ENCODE assay signal across 8 mouse cellular contexts in genomic region chr17:15535943-15536342, GRCm38 (mm10). TPM values are rescaled to one million over a fixed set of nuclear protein-coding genes. Genes with fewer than 3 reads are reported as not detected.
DNase-seq lines count a peak whose midpoint lies in the region; ATAC-seq and TF ChIP-seq lines count a peak whose summit lies in the region.

No protein-coding gene starts in this region.

- DNase-seq in lung, postnatal 0 days (ENCODE audit: low spot score) = no peak
- no peak for DNase-seq in lung, postnatal 25 days (ENCODE audit: low spot score)
- DNase-seq in c-Kit-positive CD71-positive TER-119-positive erythroid progenitor cells, embryonic 14.5 days (ENCODE audit: low spot score) = no peak
- DNase-seq in kidney, adult 9 months = no peak
- DNase-seq in thymus, adult 18-20 months = no peak

- H3K9me3 ChIP-seq in lung, postnatal 0 days (ENCODE audit: low read length) = no peaks in the 10 kb centered on the region
- no peaks in the 10 kb centered on the region for H3K9me3 ChIP-seq in forebrain, embryonic 12.5 days
- no peaks in the 10 kb centered on the region for H3K9me3 ChIP-seq in liver, embryonic 12.5 days (replicated peaks)
- no peaks in the 10 kb centered on the region for H3K9me3 ChIP-seq in stomach, embryonic 16.5 days (replicated peaks; ENCODE audit: control insufficient read depth, low read length)

- no peak overlapping the region for H3K9ac ChIP-seq in lung, postnatal 0 days (replicated peaks; ENCODE audit: low read depth)
- H3K9ac ChIP-seq in forebrain, embryonic 12.5 days = no peak overlapping the region
- H3K9ac ChIP-seq in liver, embryonic 12.5 days = no peak overlapping the region
- no peak overlapping the region for H3K9ac ChIP-seq in stomach, embryonic 16.5 days (ENCODE audit: low read length)

- H3K4me2 ChIP-seq in lung, postnatal 0 days (replicated peaks; ENCODE audit: low read depth, low read length) = peak overlapping the region; percentile 56
- H3K4me2 ChIP-seq in forebrain, embryonic 12.5 days = peak overlapping the region; percentile 87
- H3K4me2 ChIP-seq in liver, embryonic 12.5 days = peak overlapping the region; percentile 65
- peak overlapping the region; percentile 77 for H3K4me2 ChIP-seq in stomach, embryonic 16.5 days (ENCODE audit: low read depth, low read length)

- H3K4me1 ChIP-seq in lung, postnatal 0 days (ENCODE audit: insufficient read depth, low read depth, low read length) = peaks cover 7% of the 10 kb centered on the region; the same call in 1 of the 2 replicates
- H3K4me1 ChIP-seq in forebrain, embryonic 12.5 days = peaks cover 4% of the 10 kb centered on the region; the same call in 1 of the 2 replicates
- no peaks in the 10 kb centered on the region for H3K4me1 ChIP-seq in liver, embryonic 12.5 days
- no peaks in the 10 kb centered on the region for H3K4me1 ChIP-seq in stomach, embryonic 16.5 days (ENCODE audit: control insufficient read depth, insufficient read depth, low read length)

- WGBS in lung, postnatal 0 days = 15% methylated on average over 8 of the region's 8 CpGs
- WGBS in forebrain, embryonic 12.5 days = 19% methylated on average over 8 of the region's 8 CpGs
- WGBS in liver, embryonic 12.5 days (ENCODE audit: insufficient replicate concordance) = 10% methylated on average over 8 of the region's 8 CpGs
- WGBS in stomach, embryonic 16.5 days = 22% methylated on average over 8 of the region's 8 CpGs

- H3K27me3 ChIP-seq in lung, postnatal 0 days (replicated peaks; ENCODE audit: insufficient read depth, low read length) = no peaks in the 10 kb centered on the region
- peaks cover 21% of the 10 kb centered on the region for H3K27me3 ChIP-seq in forebrain, embryonic 12.5 days
- peaks cover 36% of the 10 kb centered on the region for H3K27me3 ChIP-seq in liver, embryonic 12.5 days (replicated peaks)
- peaks cover 3% of the 10 kb centered on the region; the same call in 1 of the 2 replicates for H3K27me3 ChIP-seq in stomach, embryonic 16.5 days (ENCODE audit: control insufficient read depth, insufficient read depth, low read length)

- TF ChIP-seq EP300 in lung, postnatal 0 days (IDR thresholded peaks at IDR 0.05) = no peak

- no peak overlapping the region for H3K27ac ChIP-seq in lung, postnatal 0 days (ENCODE audit: low read length)
- no peak overlapping the region for H3K27ac ChIP-seq in forebrain, embryonic 12.5 days
- no peak overlapping the region for H3K27ac ChIP-seq in liver, embryonic 12.5 days
- no peak overlapping the region for H3K27ac ChIP-seq in stomach, embryonic 16.5 days (ENCODE audit: low read length)

- no peaks in the 10 kb centered on the region for H3K36me3 ChIP-seq in lung, postnatal 0 days (ENCODE audit: insufficient read depth, low read length)
- H3K36me3 ChIP-seq in forebrain, embryonic 12.5 days (replicated peaks) = no peaks in the 10 kb centered on the region
- H3K36me3 ChIP-seq in liver, embryonic 12.5 days = no peaks in the 10 kb centered on the region
- no peaks in the 10 kb centered on the region for H3K36me3 ChIP-seq in stomach, embryonic 16.5 days (ENCODE audit: control insufficient read depth, insufficient read depth, low read length)

- H3K4me3 ChIP-seq in lung, postnatal 0 days (ENCODE audit: low read depth, low read length) = peak overlapping the region; percentile 34
- H3K4me3 ChIP-seq in forebrain, embryonic 12.5 days (replicated peaks) = peak overlapping the region; percentile 54
- H3K4me3 ChIP-seq in liver, embryonic 12.5 days = peak overlapping the region; percentile 43
- H3K4me3 ChIP-seq in stomach, embryonic 16.5 days (replicated peaks; ENCODE audit: low read length) = peak overlapping the region; percentile 52

- TF ChIP-seq CTCF in lung, postnatal 0 days (IDR thresholded peaks at IDR 0.05) = no peak

- ATAC-seq in lung, postnatal 0 days = no peak
- ATAC-seq in forebrain, embryonic 12.5 days (ENCODE audit: low FRiP score) = no peak
- ATAC-seq in liver, embryonic 12.5 days = no peak
- no peak for ATAC-seq in stomach, embryonic 16.5 days (ENCODE audit: insufficient read depth, low FRiP score)

RNA-seq across cellular contexts. Expression of gene Pdcd2, which starts 8.8 kb away (rescaled TPM):
- polyA plus RNA-seq in lung, postnatal 0 days (2015; fragmentation: Nextera tagmentation; extraction: Ambion mirVana) = 26.5 and 29.0 TPM in 2 replicates
- polyA plus RNA-seq in forebrain, embryonic 12.5 days (2016; fragmentation: Nextera tagmentation; extraction: Ambion mirVana) = 54.9 and 65.1 TPM in 2 replicates
- polyA plus RNA-seq in liver, embryonic 12.5 days (2016; fragmentation: Nextera tagmentation; extraction: Ambion mirVana) = 39.2 and 39.8 TPM in 2 replicates
- 31.1 and 42.6 TPM in 2 replicates for polyA plus RNA-seq in stomach, embryonic 16.5 days (2015; fragmentation: Nextera tagmentation; extraction: Ambion mirVana)

RNA-seq across cellular contexts. Expression of gene Prdm9, which starts 28.2 kb away (rescaled TPM):
- polyA plus RNA-seq in lung, postnatal 0 days (2015; fragmentation: Nextera tagmentation; extraction: Ambion mirVana) = 1.3 and 1.5 TPM in 2 replicates
- polyA plus RNA-seq in forebrain, embryonic 12.5 days (2016; fragmentation: Nextera tagmentation; extraction: Ambion mirVana) = 3.0 and 3.2 TPM in 2 replicates
- 0.80 and 0.83 TPM in 2 replicates for polyA plus RNA-seq in liver, embryonic 12.5 days (2016; fragmentation: Nextera tagmentation; extraction: Ambion mirVana)
- polyA plus RNA-seq in stomach, embryonic 16.5 days (2015; fragmentation: Nextera tagmentation; extraction: Ambion mirVana) = 1.7 and 2.3 TPM in 2 replicates

RNA-seq across cellular contexts. Expression of gene Tbp, which starts 36.3 kb away (rescaled TPM):
- 29.4 and 29.9 TPM in 2 replicates for polyA plus RNA-seq in lung, postnatal 0 days (2015; fragmentation: Nextera tagmentation; extraction: Ambion mirVana)
- 69.8 and 70.5 TPM in 2 replicates for polyA plus RNA-seq in forebrain, embryonic 12.5 days (2016; fragmentation: Nextera tagmentation; extraction: Ambion mirVana)
- polyA plus RNA-seq in liver, embryonic 12.5 days (2016; fragmentation: Nextera tagmentation; extraction: Ambion mirVana) = 27.6 and 28.2 TPM in 2 replicates
- 38.0 and 39.8 TPM in 2 replicates for polyA plus RNA-seq in stomach, embryonic 16.5 days (2015; fragmentation: Nextera tagmentation; extraction: Ambion mirVana)

RNA-seq across cellular contexts. Expression of gene Psmb1, which starts 36.4 kb away (rescaled TPM):
- 201 and 214 TPM in 2 replicates for polyA plus RNA-seq in lung, postnatal 0 days (2015; fragmentation: Nextera tagmentation; extraction: Ambion mirVana)
- 236 and 238 TPM in 2 replicates for polyA plus RNA-seq in forebrain, embryonic 12.5 days (2016; fragmentation: Nextera tagmentation; extraction: Ambion mirVana)
- polyA plus RNA-seq in liver, embryonic 12.5 days (2016; fragmentation: Nextera tagmentation; extraction: Ambion mirVana) = 175 and 181 TPM in 2 replicates
- polyA plus RNA-seq in stomach, embryonic 16.5 days (2015; fragmentation: Nextera tagmentation; extraction: Ambion mirVana) = 227 and 231 TPM in 2 replicates
